Mouse (Mus musculus): ENCODE results near the gene Wdr53. TPM values are rescaled to one million over a fixed set of nuclear protein-coding genes. Genes with fewer than 3 reads are reported as not detected.
A peak's percentile ranks its signal among the peaks of the same experiment; 100 is the strongest.
"Not testable (repeated sequence)": the region's sequence is repeated elsewhere in the genome, so short reads cannot be mapped to it uniquely, and the experiment has no call there.

The Wdr53 gene
- 14.4 and 16.8 TPM in 2 replicates for polyA plus RNA-seq (2016; fragmentation: Nextera tagmentation; extraction: Ambion mirVana)

DNA sequence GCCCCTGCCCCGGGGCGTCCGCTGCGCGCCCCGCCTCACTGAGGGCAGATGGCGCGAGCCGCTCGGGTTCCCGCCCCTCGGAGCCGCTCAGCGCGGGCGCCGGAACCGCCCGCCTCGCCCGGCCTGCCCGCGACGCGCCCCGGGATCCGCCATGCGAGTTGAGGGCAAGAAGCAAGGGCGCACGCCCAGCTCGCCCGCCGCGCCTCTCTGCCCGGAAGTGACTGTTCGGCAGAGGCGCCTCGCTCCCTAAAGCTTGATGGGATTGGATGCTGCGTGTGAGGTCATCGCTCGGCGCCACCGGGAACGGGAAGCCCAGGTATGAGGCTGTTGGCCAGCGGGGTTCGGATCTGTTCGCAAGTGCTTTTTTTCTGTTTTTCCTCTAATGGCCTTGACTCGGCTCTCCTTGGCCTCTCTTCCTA lies at the start of gene Wdr53, which contains the start of gene Fbxo45:
Gene Wdr53, plus strand, starts transcription at position 276 of the 419 bp plus-strand sequence.
Gene Fbxo45, minus strand, starts transcription at position 207 of the 419 bp plus-strand sequence.
- H3K4me3 ChIP-seq: peak within 1 kb of the TSS; percentile 92
- H3K36me3 ChIP-seq: peaks cover 3% of the 10 kb centered on the region
- peak within 1 kb of the TSS; percentile 80 for H3K9ac ChIP-seq (replicated peaks)
- H3K27ac ChIP-seq (replicated peaks): peak within 1 kb of the TSS; percentile 94
- H3K4me1 ChIP-seq: peaks cover 23% of the 10 kb centered on the region
- H3K4me2 ChIP-seq (replicated peaks): peak within 1 kb of the TSS; percentile 79
- ATAC-seq (ENCODE audit: low FRiP score, low read depth): peak; percentile 99
- H3K9me3 ChIP-seq: no peaks in the 10 kb centered on the region
- WGBS: 0% methylated on average over 23 of the region's 48 CpGs
- no peaks in the 10 kb centered on the region for H3K27me3 ChIP-seq

DNA sequence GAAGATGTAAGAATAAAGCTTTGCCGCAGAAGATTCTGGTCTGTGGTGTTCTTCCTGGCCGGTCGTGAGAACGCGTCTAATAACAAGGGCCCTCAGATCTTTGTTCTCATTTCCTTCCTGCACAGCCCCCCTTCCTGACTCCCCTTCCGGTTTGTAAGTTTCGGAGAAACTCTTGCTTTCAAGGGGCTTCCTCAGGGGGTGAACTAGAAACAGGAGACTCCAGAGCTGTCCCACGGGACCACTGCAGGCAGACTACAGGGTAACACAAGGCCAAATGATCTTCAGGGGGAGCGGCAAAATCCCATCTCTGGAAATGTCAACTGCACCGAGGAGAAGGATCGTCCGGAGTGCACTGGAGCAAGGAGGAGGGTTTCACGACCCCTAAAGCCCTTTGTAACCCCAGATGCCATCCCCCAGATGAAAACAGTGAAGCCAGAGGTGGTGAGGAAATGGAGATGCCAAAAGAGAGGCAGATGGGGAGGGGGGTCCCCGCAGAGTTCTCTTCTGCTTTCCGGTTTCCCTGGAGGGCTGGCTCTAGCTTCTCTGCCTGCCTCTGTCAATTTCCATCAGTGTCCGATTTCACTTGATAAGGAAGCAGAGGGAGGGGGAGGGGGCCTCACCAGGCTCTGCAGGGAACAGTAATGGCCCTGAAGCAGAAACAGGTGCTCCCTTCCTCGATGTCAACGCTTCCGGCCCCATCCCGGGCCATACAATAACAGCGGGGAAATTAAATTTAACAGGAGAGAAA lies 46.6 kb upstream of the Wdr53 start:
- Histone ChIP-seq H3K4me1 (peaks cover 8% of the 10 kb centered on the region), H3K4me2 (replicated peaks) (peak overlapping the region; percentile 2; the same call in 1 of the 2 replicates), H3K36me3 (no peaks in the 10 kb centered on the region), H3K4me3 (no peak overlapping the region), H3K27me3 (no peaks in the 10 kb centered on the region), H3K9ac (replicated peaks) (no peak overlapping the region), H3K27ac (replicated peaks) (0 out of 2 replicates have a peak overlapping the region, but pooled peaks have one; percentile 36), H3K9me3 (peaks cover 4% of the 10 kb centered on the region; the same call in 1 of the 2 replicates)
- WGBS: 62% methylated on average over 21 of the region's 21 CpGs
- no peak for ATAC-seq (ENCODE audit: low FRiP score, low read depth)

DNA sequence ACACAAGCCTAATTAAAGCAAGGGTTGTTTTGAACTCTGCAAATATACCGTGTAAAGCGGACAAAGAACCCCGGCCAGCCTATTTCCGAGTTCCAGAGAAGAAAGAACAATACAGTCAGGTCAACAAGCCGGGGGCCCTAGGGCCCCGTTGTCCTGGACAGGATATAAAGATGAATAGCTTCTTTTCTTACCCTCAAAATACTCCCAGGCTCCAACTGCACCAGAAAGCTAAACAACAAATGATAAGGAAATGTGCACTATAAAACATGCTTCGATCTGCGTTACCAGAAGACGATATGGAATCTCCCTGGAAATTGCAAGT lies 46.1 kb upstream of the Wdr53 start:
- Histone ChIP-seq H3K4me3 (no peak overlapping the region), H3K27me3 (no peaks in the 10 kb centered on the region), H3K4me1 (peaks cover 8% of the 10 kb centered on the region), H3K4me2 (replicated peaks) (peak overlapping the region; percentile 2; the same call in 1 of the 2 replicates), H3K36me3 (no peaks in the 10 kb centered on the region), H3K9ac (replicated peaks) (no peak overlapping the region), H3K9me3 (peaks cover 4% of the 10 kb centered on the region; the same call in 1 of the 2 replicates), H3K27ac (replicated peaks) (0 out of 2 replicates have a peak overlapping the region, but pooled peaks have one; percentile 36)
- 62% methylated on average over 9 of the region's 9 CpGs for WGBS
- ATAC-seq (ENCODE audit: low FRiP score, low read depth): no peak

DNA sequence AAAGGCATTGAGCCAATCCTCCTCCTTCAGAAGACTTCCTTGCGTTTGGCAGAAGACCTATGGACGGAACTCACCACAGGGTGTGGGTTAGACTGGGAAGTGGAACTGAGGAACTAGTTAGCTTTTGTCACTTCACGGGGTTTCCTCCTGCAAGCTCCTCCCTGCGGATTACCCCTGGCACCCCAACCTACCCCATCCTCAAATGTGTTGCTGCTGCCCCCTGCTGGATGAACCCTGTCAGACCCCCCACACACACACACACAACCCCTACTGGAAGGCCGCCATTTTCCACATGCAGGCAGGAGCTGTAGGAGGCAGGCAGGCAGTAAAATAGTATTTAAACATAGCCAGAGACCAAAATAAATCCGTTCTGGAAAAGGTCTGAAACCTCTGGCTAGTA lies 44.3 kb upstream of the Wdr53 start:
- no peaks in the 10 kb centered on the region for H3K27me3 ChIP-seq
- ATAC-seq (ENCODE audit: low FRiP score, low read depth): no peak
- peaks cover 4% of the 10 kb centered on the region; the same call in 1 of the 2 replicates for H3K9me3 ChIP-seq
- H3K4me3 ChIP-seq: no peak overlapping the region
- no peak overlapping the region for H3K4me2 ChIP-seq (replicated peaks)
- H3K9ac ChIP-seq (replicated peaks): no peak overlapping the region
- H3K4me1 ChIP-seq: peaks cover 8% of the 10 kb centered on the region
- H3K27ac ChIP-seq (replicated peaks): no peak overlapping the region
- WGBS: 83% methylated on average over 6 of the region's 6 CpGs
- no peaks in the 10 kb centered on the region for H3K36me3 ChIP-seq

DNA sequence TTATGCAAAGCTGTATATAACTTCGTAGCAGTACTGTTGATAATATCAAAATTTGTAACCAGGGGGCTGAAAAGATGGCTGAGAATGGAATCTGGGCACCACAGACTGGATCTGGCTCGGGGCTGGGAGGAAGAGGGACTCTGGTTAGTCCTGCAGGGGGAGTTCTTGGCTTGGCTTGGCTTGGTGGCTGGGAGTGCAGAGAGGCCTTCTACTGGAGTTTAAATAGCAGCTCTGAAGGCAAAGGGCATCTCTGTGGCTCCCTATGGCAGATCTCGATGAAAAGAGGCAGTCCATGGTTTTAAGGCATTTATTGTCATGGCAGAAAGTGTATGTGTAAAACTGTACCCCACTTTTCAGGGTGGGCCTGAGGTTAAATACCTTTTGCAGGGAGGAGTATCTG lies 42.1 kb upstream of the Wdr53 start:
- no peaks in the 10 kb centered on the region for H3K36me3 ChIP-seq
- H3K9me3 ChIP-seq: peaks cover 10% of the 10 kb centered on the region
- H3K27ac ChIP-seq (replicated peaks): no peak overlapping the region
- no peaks in the 10 kb centered on the region for H3K27me3 ChIP-seq
- no peak overlapping the region for H3K9ac ChIP-seq (replicated peaks)
- H3K4me3 ChIP-seq: no peak overlapping the region
- peaks cover 8% of the 10 kb centered on the region for H3K4me1 ChIP-seq
- no peak for ATAC-seq (ENCODE audit: low FRiP score, low read depth)
- WGBS: 59% methylated on average over 3 of the region's 3 CpGs
- H3K4me2 ChIP-seq (replicated peaks): no peak overlapping the region

DNA sequence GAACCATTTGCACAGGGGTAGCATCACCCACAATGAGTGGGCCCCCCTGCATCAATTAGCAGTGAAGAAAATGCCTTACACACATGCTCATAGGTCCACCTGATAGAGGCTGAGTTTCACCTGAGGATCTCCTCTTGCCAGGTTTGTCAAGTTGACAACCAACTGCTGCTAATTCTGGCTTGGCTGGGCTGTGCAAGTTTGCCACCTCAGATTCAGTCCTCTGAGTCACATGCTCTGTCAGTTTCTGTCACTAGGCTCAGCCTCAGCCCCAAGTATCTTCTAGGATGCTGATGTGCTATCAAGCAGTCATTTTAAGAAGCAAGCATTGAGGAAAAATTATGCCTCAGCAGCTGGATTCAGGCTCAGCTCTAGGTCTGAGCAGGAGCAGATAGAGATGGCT lies 32.9 kb upstream of the Wdr53 start:
- Histone ChIP-seq H3K9ac (replicated peaks) (no peak overlapping the region), H3K9me3 (peaks cover 7% of the 10 kb centered on the region; the same call in 1 of the 2 replicates), H3K36me3 (no peaks in the 10 kb centered on the region), H3K4me3 (no peak overlapping the region), H3K4me1 (no peaks in the 10 kb centered on the region), H3K27me3 (no peaks in the 10 kb centered on the region), H3K27ac (replicated peaks) (no peak overlapping the region), H3K4me2 (replicated peaks) (no peak overlapping the region)
- no peak for ATAC-seq (ENCODE audit: low FRiP score, low read depth)

DNA sequence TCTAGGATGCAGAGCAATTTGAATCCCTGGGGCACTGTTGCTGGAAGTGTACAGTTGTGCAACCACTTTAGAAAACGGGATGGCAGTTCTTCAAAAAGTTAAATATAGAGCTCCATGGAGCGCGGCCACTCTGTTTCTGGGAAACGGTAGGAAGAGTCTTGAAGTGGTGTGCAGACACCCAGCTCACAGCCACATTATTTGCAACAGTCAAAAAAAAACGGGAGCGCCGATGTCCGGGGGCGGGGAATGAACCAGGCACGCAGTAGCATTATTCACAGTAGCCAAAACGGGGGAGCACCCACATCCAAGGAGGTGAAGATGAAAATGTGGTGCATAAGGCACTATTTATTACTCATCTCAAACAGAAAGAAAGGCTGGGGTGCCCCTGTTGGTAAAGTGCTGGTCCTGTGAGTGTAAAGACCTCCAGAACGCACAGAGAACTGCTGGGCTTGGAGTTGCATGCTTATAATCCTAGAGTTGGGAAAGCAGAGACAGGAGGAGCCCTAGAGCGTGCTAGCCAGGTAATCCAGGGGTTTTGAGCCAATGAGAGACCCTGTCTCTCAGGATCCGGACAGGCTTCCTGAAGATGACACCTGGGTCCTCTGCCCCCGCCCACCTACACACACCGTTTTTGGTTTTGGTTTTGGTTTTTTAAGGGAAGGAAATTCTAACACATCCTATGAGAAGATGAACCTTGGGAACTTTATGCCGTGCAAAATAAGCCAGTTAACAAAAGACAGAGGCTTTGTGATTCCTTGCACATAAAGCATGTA lies 32.0 kb upstream of the Wdr53 start:
- Histone ChIP-seq H3K9ac (replicated peaks) (no peak overlapping the region), H3K27me3 (no peaks in the 10 kb centered on the region), H3K4me2 (replicated peaks) (no peak overlapping the region), H3K36me3 (no peaks in the 10 kb centered on the region), H3K4me1 (no peaks in the 10 kb centered on the region), H3K9me3 (peaks cover under 1% of the 10 kb centered on the region; the same call in 1 of the 2 replicates), H3K27ac (replicated peaks) (no peak overlapping the region), H3K4me3 (no peak overlapping the region)
- WGBS: 82% methylated on average over 17 of the region's 17 CpGs
- no peak for ATAC-seq (ENCODE audit: low FRiP score, low read depth)

DNA sequence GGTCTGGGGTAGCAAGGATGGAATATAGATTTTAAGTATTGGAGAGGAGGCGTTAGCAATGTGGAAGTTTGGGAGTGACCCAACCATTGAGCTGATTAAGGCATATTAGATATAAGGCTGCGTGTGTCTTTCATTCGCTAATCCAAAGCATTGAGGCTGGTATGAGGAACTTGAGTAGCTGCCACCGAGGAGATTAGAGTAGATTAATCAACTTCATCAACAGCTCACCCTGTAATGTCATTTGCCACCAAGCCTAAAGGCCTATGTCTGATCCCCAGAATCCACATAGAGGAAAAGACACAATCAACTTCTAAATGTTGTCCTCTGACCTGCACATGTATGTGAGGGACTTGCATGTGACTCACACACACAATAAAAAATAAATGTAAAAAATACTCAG lies 25.2 kb upstream of the Wdr53 start:
- H3K27me3 ChIP-seq: no peaks in the 10 kb centered on the region
- no peaks in the 10 kb centered on the region for H3K9me3 ChIP-seq
- H3K4me3 ChIP-seq: no peak overlapping the region
- H3K9ac ChIP-seq (replicated peaks): no peak overlapping the region
- no peaks in the 10 kb centered on the region for H3K4me1 ChIP-seq
- 84% methylated on average over 4 of the region's 4 CpGs for WGBS
- H3K27ac ChIP-seq (replicated peaks): no peak overlapping the region
- no peaks in the 10 kb centered on the region for H3K36me3 ChIP-seq
- no peak for ATAC-seq (ENCODE audit: low FRiP score, low read depth)
- H3K4me2 ChIP-seq (replicated peaks): no peak overlapping the region

DNA sequence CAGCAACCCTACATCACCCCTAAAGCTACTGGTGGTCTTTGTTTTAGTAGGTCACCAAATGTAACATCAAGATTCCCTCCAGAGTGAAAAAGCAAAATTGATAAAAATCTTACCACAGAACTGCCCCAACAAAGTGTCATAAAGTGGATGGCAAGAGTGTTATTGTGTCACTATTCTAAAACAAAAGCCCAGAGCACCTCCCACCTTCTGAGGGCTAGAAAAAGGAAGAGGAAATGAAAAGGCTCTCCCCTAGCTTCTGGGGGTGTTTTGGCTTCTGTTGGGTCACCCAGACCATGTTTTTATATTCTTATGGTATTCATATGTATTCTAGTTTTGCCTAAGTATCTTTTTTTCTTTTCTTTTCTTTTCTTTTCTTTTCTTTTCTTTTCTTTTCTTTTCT lies 24.6 kb upstream of the Wdr53 start:
- H3K9ac ChIP-seq (replicated peaks): no peak overlapping the region
- H3K27me3 ChIP-seq: no peaks in the 10 kb centered on the region
- no peaks in the 10 kb centered on the region for H3K4me1 ChIP-seq
- no peak overlapping the region for H3K4me2 ChIP-seq (replicated peaks)
- no peaks in the 10 kb centered on the region for H3K9me3 ChIP-seq
- no peak overlapping the region for H3K4me3 ChIP-seq
- ATAC-seq (ENCODE audit: low FRiP score, low read depth): no peak
- H3K36me3 ChIP-seq: no peaks in the 10 kb centered on the region
- no peak overlapping the region for H3K27ac ChIP-seq (replicated peaks)

DNA sequence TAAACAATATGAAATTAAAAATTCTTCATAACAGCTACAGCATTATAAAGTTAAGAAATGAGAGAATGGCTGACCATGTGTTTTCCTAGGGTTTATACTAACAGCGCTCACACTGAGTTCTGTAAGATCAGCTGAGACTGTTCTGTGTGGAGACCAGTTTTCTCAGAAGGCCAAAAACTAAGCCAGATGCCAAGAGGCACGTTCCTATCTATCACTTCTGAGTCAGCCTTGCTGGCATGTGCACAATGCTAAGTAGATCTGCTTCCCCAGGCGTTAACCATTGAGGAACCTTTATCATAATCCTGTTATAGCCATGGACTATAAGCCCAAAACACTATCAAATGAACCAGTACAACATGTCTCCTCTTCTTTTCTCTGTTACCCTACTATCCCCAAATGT lies 15.0 kb upstream of the Wdr53 start:
- not testable (repeated sequence) for ATAC-seq (ENCODE audit: low FRiP score, low read depth); H3K27me3 ChIP-seq; H3K4me1 ChIP-seq; H3K27ac ChIP-seq (replicated peaks); H3K4me2 ChIP-seq (replicated peaks); H3K9ac ChIP-seq (replicated peaks); H3K9me3 ChIP-seq; H3K4me3 ChIP-seq
- peaks cover 23% of the 10 kb centered on the region for H3K36me3 ChIP-seq
- 93% methylated on average over 3 of the region's 3 CpGs for WGBS

DNA sequence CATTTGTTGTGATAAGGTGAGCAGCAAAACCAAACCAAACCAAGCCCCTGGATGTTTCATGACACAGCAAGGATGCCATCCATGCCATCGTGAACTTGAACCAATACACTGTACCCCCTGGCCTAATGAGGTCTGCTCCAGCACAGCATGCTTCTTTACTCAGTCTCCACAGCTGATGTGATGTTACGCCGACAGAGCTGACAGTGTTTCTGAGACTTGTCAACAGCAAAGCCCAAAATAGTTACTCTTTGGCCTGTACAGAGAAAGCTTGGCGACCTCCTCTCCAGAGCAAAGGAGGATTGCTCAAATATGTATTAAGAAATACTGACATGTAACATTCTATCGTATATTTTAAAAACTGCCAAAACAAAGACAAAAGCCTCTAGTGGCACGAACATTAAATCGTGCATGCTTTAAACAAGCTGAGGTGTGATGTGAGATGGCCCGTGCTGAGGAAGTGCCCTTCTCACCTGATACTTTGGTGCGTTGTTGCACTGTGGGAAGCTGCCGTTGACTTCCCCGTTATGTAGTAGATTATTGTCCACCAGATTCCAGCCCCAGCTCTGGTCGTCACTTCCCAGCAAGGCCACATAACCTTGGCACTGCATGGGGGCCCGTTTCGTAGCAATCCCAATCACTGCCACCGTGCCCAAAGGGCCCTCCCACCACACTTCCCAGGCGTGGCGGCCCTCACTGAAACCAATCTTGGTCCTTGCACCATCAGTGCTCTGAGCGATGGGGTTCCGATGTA lies 8.9 kb upstream of the Wdr53 start:
- Histone ChIP-seq H3K9ac (replicated peaks) (no peak overlapping the region), H3K36me3 (peaks cover 34% of the 10 kb centered on the region), H3K4me1 (no peaks in the 10 kb centered on the region), H3K9me3 (no peaks in the 10 kb centered on the region), H3K27ac (replicated peaks) (no peak overlapping the region), H3K4me2 (replicated peaks) (no peak overlapping the region), H3K4me3 (no peak overlapping the region), H3K27me3 (no peaks in the 10 kb centered on the region)
- ATAC-seq (ENCODE audit: low FRiP score, low read depth): no peak
- 93% methylated on average over 19 of the region's 19 CpGs for WGBS

Measured in midbrain, embryonic 12.5 days (tissue).